Mouse (Mus musculus) C2C12 (cell line): ENCODE measurements around the gene Mum1. TPM values are rescaled to one million over a fixed set of nuclear protein-coding genes. Genes with fewer than 3 reads are reported as not detected.

ENCODE experiments used
- H3K27me3 ChIP-seq: one replicate; pipeline ENCODE4 v1.6.1; 2011; ENCODE audit not compliant: control insufficient read depth, insufficient read depth, insufficient read length
- H3K36me3 ChIP-seq: one replicate; pipeline ENCODE4 v1.6.1; 2011; ENCODE audit not compliant: control insufficient read depth, insufficient read depth
- H3K4me3 ChIP-seq: one replicate; pipeline ENCODE4 v1.5.1; 2011; ENCODE audit warnings: mild to moderate bottlenecking, control low read depth; ENCODE audit not compliant: poor library complexity, insufficient read depth, severe bottlenecking
- H3K79me2 ChIP-seq: one replicate; pipeline ENCODE4 v1.6.1; 2011; ENCODE audit not compliant: control insufficient read depth, insufficient read depth
- H3K79me3 ChIP-seq: one replicate; pipeline ENCODE4 v1.6.1; 2011; ENCODE audit warnings: low read depth, control low read depth
- H3ac ChIP-seq: one replicate; pipeline ENCODE3; 2011; ENCODE audit warnings: low read depth; ENCODE audit not compliant: control insufficient read depth, insufficient read length
- CEBPB ChIP-seq: IDR thresholded peaks from one replicate; pipeline ENCODE4 v1.6.1; 2011; ENCODE audit warnings: low read depth, mild to moderate bottlenecking, control low read depth, moderate library complexity
- CTCF ChIP-seq: IDR thresholded peaks from one replicate; pipeline ENCODE4 v1.5.1; 2011; ENCODE audit not compliant: control insufficient read depth, insufficient read depth, insufficient read length
- FOSL1 ChIP-seq: IDR thresholded peaks from one replicate; pipeline ENCODE4 v1.8.0; 2011; ENCODE audit warnings: mild to moderate bottlenecking, low read length; ENCODE audit not compliant: poor library complexity, insufficient read depth, severe bottlenecking
- MAX ChIP-seq: IDR thresholded peaks from one replicate; pipeline ENCODE4 v1.6.1; 2011; ENCODE audit warnings: mild to moderate bottlenecking, control low read depth
- MYOD1 ChIP-seq: IDR thresholded peaks from one replicate; pipeline ENCODE4 v1.6.1; 2011; ENCODE audit warnings: low read depth; ENCODE audit not compliant: control insufficient read depth, insufficient read length
- MYOG ChIP-seq: IDR thresholded peaks from one replicate; pipeline ENCODE4 v1.6.1; 2011; ENCODE audit not compliant: control insufficient read depth, insufficient read length; ENCODE audit errors: extremely low read depth
- USF1 ChIP-seq: IDR thresholded peaks from one replicate; pipeline ENCODE4 v1.6.1; 2011; ENCODE audit warnings: low read depth, mild to moderate bottlenecking, control low read depth, moderate library complexity
- polyA plus RNA-seq: library from polyadenylated mRNA; unstranded; fragments of >200 nt; fragmentation: generic; extraction: Trizol; gene quantifications from one replicate; pipeline ENCODE4 v1.2.1, GENCODE M21; 2012; ENCODE audit warnings: missing spikeins

The Mum1 gene
- polyA plus RNA-seq, 1 experiment = 57.7 TPM

DNA sequence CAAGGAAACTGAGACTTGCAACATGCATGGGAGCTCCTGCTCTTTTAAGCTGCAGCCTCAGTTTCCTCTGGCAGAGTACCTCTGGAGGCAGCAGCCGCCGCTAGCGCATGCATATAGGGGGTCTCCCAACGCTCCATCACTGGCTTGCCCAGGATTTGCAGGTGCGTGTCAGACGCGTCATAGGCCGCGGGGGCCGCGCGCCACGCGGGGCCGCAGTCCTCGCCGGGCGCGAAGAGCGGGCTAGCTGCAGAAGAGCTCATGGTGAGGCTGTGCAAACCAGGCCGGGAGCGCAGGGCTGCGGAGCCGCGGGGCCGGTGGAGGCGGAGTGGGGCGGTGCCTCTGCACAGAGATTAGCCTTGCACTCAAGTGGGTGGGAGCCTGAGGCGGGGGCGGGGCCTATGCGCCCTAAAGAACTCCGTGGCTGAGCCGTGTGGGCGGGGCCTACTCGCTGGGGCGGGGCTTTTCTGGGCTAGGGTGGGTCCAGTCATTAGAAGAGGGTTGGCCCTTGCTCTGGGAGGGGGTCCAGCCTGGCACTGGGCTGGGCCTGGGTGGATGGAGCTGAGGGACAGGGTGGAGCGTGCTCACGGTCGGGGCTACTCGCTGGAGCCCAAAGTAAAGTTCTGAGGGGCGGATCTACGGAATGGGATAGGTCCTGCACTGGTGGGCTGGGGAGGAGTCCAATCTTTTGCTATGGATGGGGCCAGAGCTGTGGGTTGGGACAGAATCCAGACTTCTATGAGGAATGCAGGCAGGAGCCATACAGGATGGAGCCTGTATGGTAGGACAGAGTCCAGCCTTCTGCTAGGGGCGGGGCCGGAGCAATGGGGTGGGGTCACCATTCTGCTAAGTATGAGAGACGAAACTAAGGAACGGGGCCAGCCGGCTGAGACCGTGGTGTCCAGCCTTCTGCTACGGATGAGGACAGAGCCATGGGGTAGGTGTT lies 34.7 kb downstream of the Mum1 start, which contains the start of the genes Gamt and Dazap1:
Gene Gamt, minus strand, starts transcription at position 371 of the 943 bp plus-strand sequence.
Gene Dazap1, plus strand, starts transcription at position 845 of the 943 bp plus-strand sequence.
- no peak for TF ChIP-seq CEBPB
- TF ChIP-seq MYOG = no peak
- TF ChIP-seq CTCF = no peak
- no peak for TF ChIP-seq FOSL1
- TF ChIP-seq MYOD1 = no peak
- no peak for TF ChIP-seq USF1
- TF ChIP-seq MAX = no peak
- Histone ChIP-seq H3K27me3 (no peaks in the 10 kb centered on the region), H3K79me3 (peaks cover 15% of the 10 kb centered on the region)

DNA sequence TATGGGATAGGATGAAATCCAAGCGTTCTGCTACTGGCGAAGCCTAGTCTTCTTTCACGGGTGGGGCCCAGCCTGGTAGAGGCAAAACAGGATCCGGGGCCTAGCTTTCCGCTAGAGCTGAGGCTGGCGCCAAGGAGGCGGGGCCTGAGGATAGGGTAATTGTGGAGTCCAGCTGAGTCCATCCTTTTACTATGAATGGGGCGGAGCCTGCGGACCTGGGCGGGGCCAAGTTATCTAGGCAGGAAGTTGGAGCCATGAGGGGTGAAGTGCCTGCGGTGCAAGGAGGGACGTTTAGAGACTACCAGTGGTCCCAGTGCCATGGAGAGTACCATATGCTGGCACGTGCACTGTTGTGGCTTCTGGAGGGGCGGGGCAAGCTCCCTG lies 35.3 kb downstream of the Mum1 start:
- TF ChIP-seq MAX (peak; percentile 92), FOSL1 (no peak), CTCF (no peak), MYOD1 (no peak), USF1 (peak; percentile 65), CEBPB (no peak)
- H3K79me2 ChIP-seq = peaks cover 40% of the 10 kb centered on the region
- no peaks in the 10 kb centered on the region for H3K27me3 ChIP-seq
- peaks cover 22% of the 10 kb centered on the region for H3K79me3 ChIP-seq
- H3K36me3 ChIP-seq = peaks cover 31% of the 10 kb centered on the region
- peak overlapping the region; percentile 72 for H3ac ChIP-seq
- H3K4me3 ChIP-seq = peak overlapping the region; percentile 37

More for the DNA sequence above, 34.7 kb downstream of the Mum1 start, which contains the start of the genes Gamt and Dazap1:
- peaks cover 34% of the 10 kb centered on the region for H3K79me2 ChIP-seq
- H3K4me3 ChIP-seq = peak within 1 kb of the TSS; percentile 37
- H3K36me3 ChIP-seq = peaks cover 35% of the 10 kb centered on the region
- H3ac ChIP-seq = peak within 1 kb of the TSS; percentile 81

DNA sequence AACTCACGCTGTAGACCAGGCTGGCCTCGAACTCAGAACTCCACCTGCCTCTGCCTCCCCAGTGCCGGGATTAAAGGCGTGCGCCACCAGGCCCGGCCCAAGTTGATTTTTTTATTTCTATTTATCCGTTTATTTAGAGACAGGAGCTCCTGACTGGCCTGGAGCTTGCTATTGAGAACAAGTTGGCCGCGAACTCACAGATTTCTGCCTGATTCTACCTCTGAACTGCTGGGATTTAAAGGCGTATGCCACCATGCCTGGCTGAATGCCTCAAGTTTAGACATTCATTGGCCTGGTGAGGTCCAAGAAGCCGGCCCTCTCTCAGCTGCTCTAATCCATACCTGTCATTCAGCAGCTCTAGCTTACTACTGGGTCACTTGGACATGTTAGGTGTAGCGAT lies 35.9 kb downstream of the Mum1 start:
- H3K79me3 ChIP-seq = peaks cover 28% of the 10 kb centered on the region
- H3ac ChIP-seq = peak overlapping the region; percentile 31
- H3K27me3 ChIP-seq = no peaks in the 10 kb centered on the region
- peaks cover 46% of the 10 kb centered on the region for H3K79me2 ChIP-seq
- peaks cover 32% of the 10 kb centered on the region for H3K36me3 ChIP-seq
- H3K4me3 ChIP-seq = no peak overlapping the region
- no peak for TF ChIP-seq MYOD1
- no peak for TF ChIP-seq FOSL1
- TF ChIP-seq MAX = no peak
- TF ChIP-seq CEBPB = no peak
- no peak for TF ChIP-seq CTCF
- TF ChIP-seq MYOG = no peak
- no peak for TF ChIP-seq USF1

DNA sequence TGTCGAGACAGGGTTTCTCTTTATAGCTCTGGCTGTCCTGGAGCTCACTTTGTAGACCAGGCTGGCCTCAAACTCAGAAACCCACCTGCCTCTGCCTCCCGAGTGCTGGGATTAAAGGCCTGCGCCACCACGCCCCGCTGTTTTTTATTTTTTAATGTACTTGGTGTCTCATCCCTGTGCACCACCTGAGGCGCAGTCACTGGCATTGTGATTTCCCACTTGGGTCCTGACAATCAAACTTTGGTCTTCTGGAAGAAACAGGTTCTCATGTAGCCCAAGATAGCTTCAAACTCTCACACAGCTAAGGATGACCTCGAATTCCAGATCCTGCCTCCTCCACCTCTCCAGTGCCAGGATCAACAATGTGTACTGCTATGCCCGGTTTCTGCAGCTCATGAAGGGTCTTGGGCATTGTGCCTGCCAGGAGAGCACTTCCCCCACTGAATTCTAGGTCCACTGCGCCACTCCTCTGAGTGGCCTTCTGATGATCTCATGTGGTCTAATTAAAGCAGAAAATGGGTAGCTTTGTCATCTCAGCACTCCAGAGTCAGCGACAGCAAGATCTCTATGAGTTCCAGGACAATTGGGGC lies 36.6 kb downstream of the Mum1 start:
- peaks cover 53% of the 10 kb centered on the region for H3K79me2 ChIP-seq
- peaks cover 34% of the 10 kb centered on the region for H3K36me3 ChIP-seq
- H3K27me3 ChIP-seq = no peaks in the 10 kb centered on the region
- H3K79me3 ChIP-seq = peaks cover 35% of the 10 kb centered on the region
- no peak overlapping the region for H3K4me3 ChIP-seq
- no peak for TF ChIP-seq CEBPB
- no peak for TF ChIP-seq MYOG
- no peak for TF ChIP-seq USF1
- no peak for TF ChIP-seq MAX
- no peak for TF ChIP-seq MYOD1
- no peak for TF ChIP-seq CTCF
- no peak for TF ChIP-seq FOSL1
- H3ac ChIP-seq = no peak overlapping the region

DNA sequence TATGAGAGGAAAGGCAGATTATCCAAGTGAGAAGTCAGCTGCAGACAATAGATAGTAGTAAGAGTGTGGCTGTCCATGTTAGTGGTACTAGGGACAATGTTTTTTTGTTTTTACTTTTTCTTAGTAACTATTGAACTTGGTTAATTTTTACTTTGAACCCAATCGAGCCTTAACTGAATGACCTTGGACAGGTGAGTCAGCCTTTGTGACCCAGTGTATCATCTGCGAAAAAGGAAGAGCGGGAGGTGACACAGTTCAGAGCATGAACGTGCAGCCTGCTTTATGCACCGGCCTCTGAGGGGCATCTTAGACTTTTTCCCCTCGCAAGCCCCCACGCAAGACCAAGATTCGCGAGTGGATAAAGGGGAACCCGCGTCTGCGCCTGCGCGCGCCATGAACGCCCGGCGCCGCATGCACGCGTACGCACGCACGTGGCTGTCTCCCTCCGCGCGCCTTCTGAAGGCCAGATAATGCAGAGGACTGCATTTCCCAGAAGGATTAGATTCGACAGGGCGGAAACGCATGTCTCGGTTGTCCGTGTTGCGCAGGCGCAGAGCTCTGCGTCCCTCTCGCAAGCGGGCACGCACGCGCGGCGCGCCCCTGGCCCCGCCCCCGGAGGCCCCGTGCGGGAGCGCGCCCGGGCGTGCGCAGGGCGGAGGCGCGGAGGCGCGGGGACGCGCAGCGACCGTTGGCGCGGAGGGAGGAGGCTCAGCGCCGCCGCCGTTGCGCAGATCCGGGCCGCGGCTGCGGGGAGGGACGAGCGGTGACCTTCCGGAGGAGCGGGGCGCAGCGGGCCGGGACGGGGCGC lies 38.3 kb downstream of the Mum1 start:
- Histone ChIP-seq H3K79me2 (peaks cover 67% of the 10 kb centered on the region), H3K36me3 (peaks cover 34% of the 10 kb centered on the region), H3K4me3 (peak overlapping the region; percentile 93), H3K79me3 (peaks cover 50% of the 10 kb centered on the region), H3ac (peak overlapping the region; percentile 80), H3K27me3 (no peaks in the 10 kb centered on the region)
- peak; percentile 76 for TF ChIP-seq USF1
- TF ChIP-seq CTCF = no peak
- no peak for TF ChIP-seq MYOD1
- no peak for TF ChIP-seq FOSL1
- TF ChIP-seq MAX = peak; percentile 98
